Comparison of ENCODE assay signal across 11 mouse cellular contexts in genomic region chr10:77506526-77506925, GRCm38 (mm10). TPM values are rescaled to one million over a fixed set of nuclear protein-coding genes. Genes with fewer than 3 reads are reported as not detected.
DNase-seq lines count a peak whose midpoint lies in the region; TF ChIP-seq lines count a peak whose summit lies in the region.
"Had no signal": no experiment of that assay in that cellular context is flagged by ENCODE, and none has a peak within 500 bp of the region (broad histone marks: within the 10 kb centered on the region; RNA-seq: fewer than 3 reads in every experiment).

No protein-coding gene starts in this region.

- peaks cover 20% of the 10 kb centered on the region for H3K36me3 ChIP-seq in myocyte (ENCODE audit: control insufficient read depth, insufficient read depth)

- H3K4me3 ChIP-seq in layer of hippocampus, adult 2 months = no peak overlapping the region
- no peak overlapping the region for H3K4me3 ChIP-seq in myocyte
- H3K4me3 ChIP-seq: embryonic facial prominence, embryonic 13.5 days; forebrain, embryonic 12.5 days; limb, embryonic 10.5 days; liver, embryonic 15.5 days had no signal

- intact Hi-C loops in left cerebral cortex, postnatal 36 days (cut with DNase I) = no loop called here

- no peak overlapping the region for H3ac ChIP-seq in myocyte (ENCODE audit: control insufficient read depth, insufficient read length)

- no peak overlapping the region for H3K4me2 ChIP-seq in myocyte (ENCODE audit: low read depth)
- H3K4me2 ChIP-seq: embryonic facial prominence, embryonic 13.5 days; forebrain, embryonic 12.5 days; liver, embryonic 15.5 days had no signal

- no peak for TF ChIP-seq POLR2A in myocyte (IDR thresholded peaks at IDR 0.05; ENCODE audit: insufficient read length, low read depth)

- H3K79me2 ChIP-seq in myocyte (ENCODE audit: control insufficient read depth, insufficient read depth) = no peaks in the 10 kb centered on the region

- no peak for TF ChIP-seq CTCF in layer of hippocampus, adult 2 months (conservative IDR thresholded peaks at IDR 0.05)

- no peak for DNase-seq in layer of hippocampus, adult 2 months (ENCODE audit: low spot score in 2 of 2)
- no peak for DNase-seq in layer of hippocampus, adult 9-11 months
- peak; percentile 84 to 88 for DNase-seq in cerebellum, adult 18-20 months
- DNase-seq in kidney, adult 18-20 months = peak; percentile 70
- DNase-seq in right cerebral cortex, adult 2 months (ENCODE audit: low spot score in 2 of 2) = no peak
- no peak for DNase-seq in left cerebral cortex, postnatal 36 days (ENCODE audit: low spot score in 2 of 2)

- peak overlapping the region; percentile 28; the same call in 1 of the 2 replicates for H3K27ac ChIP-seq in layer of hippocampus, adult 2 months
- H3K27ac ChIP-seq: embryonic facial prominence, embryonic 13.5 days; forebrain, embryonic 12.5 days; limb, embryonic 10.5 days; liver, embryonic 15.5 days had no signal

- no peaks in the 10 kb centered on the region for H3K27me3 ChIP-seq in myocyte (ENCODE audit: control insufficient read depth, insufficient read depth, insufficient read length)
- H3K27me3 ChIP-seq: embryonic facial prominence, embryonic 13.5 days; forebrain, embryonic 12.5 days; liver, embryonic 15.5 days had no signal

TF ChIP-seq in myocyte, 11 proteins besides CTCF, POLR2A, EP300 and RAD21:
- no peak for TF ChIP-seq CEBPB (IDR thresholded peaks at IDR 0.05; ENCODE audit: insufficient read depth, poor library complexity, severe bottlenecking)
- TF ChIP-seq MYOG (IDR thresholded peaks at IDR 0.05; ENCODE audit: control insufficient read depth in 1 of 3, insufficient read depth in 1 of 3, insufficient read length in 2 of 3, low read depth in 2 of 3) = peak in 1 of 3 experiments; percentile 69
- peak in 2 of 3 experiments; percentile 10 to 33 for TF ChIP-seq MYOD1 (IDR thresholded peaks at IDR 0.05; ENCODE audit: control insufficient read depth in 1 of 3, insufficient read length in 2 of 3, low read depth in 2 of 3)
- no peak for TF ChIP-seq E2F4 (IDR thresholded peaks at IDR 0.05; ENCODE audit: insufficient read depth)
- TF ChIP-seq TCF3 (IDR thresholded peaks at IDR 0.05; ENCODE audit: insufficient read length, low read depth) = peak; percentile 9

RNA-seq across cellular contexts. Expression of gene Fam207a, which starts 9.1 kb away (rescaled TPM):
- total RNA-seq in layer of hippocampus, adult 2 months (2021) = 10 to 100 TPM; 32.8 to 35.2 TPM
- polyA plus RNA-seq in myocyte (2012; fragmentation: generic; extraction: Trizol) = 34.4 TPM
- total RNA-seq in left cerebral cortex, postnatal 36 days (2021) = 10 to 100 TPM; 33.7 to 33.8 TPM

RNA-seq across cellular contexts. Expression of gene Itgb2, which starts 23.5 kb away (rescaled TPM):
- 1 to 10 TPM; 3.3 to 4.6 TPM for total RNA-seq in layer of hippocampus, adult 2 months (2021)
- polyA plus RNA-seq in myocyte (2012; fragmentation: generic; extraction: Trizol) = 1.3 TPM
- total RNA-seq in left cerebral cortex, postnatal 36 days (2021) = 1 to 10 TPM; 2.9 to 3.4 TPM

Comparison
In these comparisons a context has a peak if more than half of its experiments do, and no peak if none do; other contexts are left out.
1. DNase-seq: peak in cerebellum, adult 18-20 months (2 of 2) and kidney, adult 18-20 months (single experiment); none in layer of hippocampus, adult 2 months (0 of 2), layer of hippocampus, adult 9-11 months (single experiment), right cerebral cortex, adult 2 months (0 of 2) and left cerebral cortex, postnatal 36 days (0 of 2).